Mouse (Mus musculus) thymus, adult 2 months (tissue): ENCODE measurements around the gene Ggt6.

Experiments
- CTCF ChIP-seq: fragments of 200-500 bp; IDR thresholded peaks from 2 replicates; pipeline ENCODE4 v1.5.1; 2012; ENCODE audit warnings: mild to moderate bottlenecking, control low read depth, low read length, moderate library complexity, borderline replicate concordance; ENCODE audit not compliant: control insufficient read depth, poor library complexity, insufficient read depth; ENCODE audit errors: extremely low read depth
- POLR2A ChIP-seq: fragments of 200-500 bp; IDR thresholded peaks from 2 replicates; pipeline ENCODE4 v1.6.1; 2012; ENCODE audit warnings: mild to moderate bottlenecking, low read length, control low read depth, moderate library complexity; ENCODE audit not compliant: control insufficient read depth, poor library complexity, insufficient read depth; ENCODE audit errors: extremely low read depth

GRCm38 (mm10) chr11:72466694-72467507 is 31.6 kb downstream of the Ggt6 start:
- TF ChIP-seq CTCF (no peak), POLR2A (no peak)
